Mouse (Mus musculus) hindbrain, embryonic 10.5 days (tissue): ENCODE data around the gene Cblb. TPM values are rescaled to one million over a fixed set of nuclear protein-coding genes. Genes with fewer than 3 reads are reported as not detected.

Experiments used
- DNase-seq: peaks from one replicate; pipeline ENCODE4 v3.0.0-alpha.2; 2017; ENCODE audit warnings: low spot score
- H3K27ac ChIP-seq: fragments of 300-500 bp; sonication (generic); 2 replicates; pipeline ENCODE4 v1.5.1; 2016; ENCODE audit warnings: mild to moderate bottlenecking, moderate library complexity
- H3K27me3 ChIP-seq: fragments of 300-500 bp; sonication (generic); 2 replicates; pipeline ENCODE4 v1.6.1; 2016; ENCODE audit warnings: mild to moderate bottlenecking; ENCODE audit not compliant: poor library complexity, insufficient read depth, severe bottlenecking
- H3K36me3 ChIP-seq: fragments of 300-500 bp; sonication (generic); 2 replicates; pipeline ENCODE4 v1.6.1; 2016; ENCODE audit warnings: mild to moderate bottlenecking, moderate library complexity
- H3K4me1 ChIP-seq: fragments of 300-500 bp; sonication (generic); replicated peaks from 2 replicates; pipeline ENCODE4 v1.6.1; 2016; ENCODE audit warnings: mild to moderate bottlenecking
- H3K4me3 ChIP-seq: fragments of 300-500 bp; sonication (generic); 2 replicates; pipeline ENCODE4 v1.5.1; 2016; ENCODE audit warnings: mild to moderate bottlenecking, moderate library complexity
- H3K9me3 ChIP-seq: fragments of 300-500 bp; sonication (generic); 2 replicates; pipeline ENCODE4 v1.6.1; 2016; ENCODE audit warnings: mild to moderate bottlenecking, moderate library complexity
- WGBS: fragments of 180-500 bp; shearing (Covaris S2); methylation state at CpG from one replicate; pipeline ENCODE4 v1.1.7; 2016; 5-methylcytosine and 5-hydroxymethylcytosine counted together
- polyA plus RNA-seq: library from polyadenylated mRNA; unstranded; fragments of >200 nt; fragmentation: Nextera tagmentation; extraction: Ambion mirVana; gene quantifications from 2 replicates; pipeline ENCODE4 v1.2.1, GENCODE M21; 2016

Cblb gene
- polyA plus RNA-seq, 1 experiment from 2014 or later: 42.6 TPM

DNA sequence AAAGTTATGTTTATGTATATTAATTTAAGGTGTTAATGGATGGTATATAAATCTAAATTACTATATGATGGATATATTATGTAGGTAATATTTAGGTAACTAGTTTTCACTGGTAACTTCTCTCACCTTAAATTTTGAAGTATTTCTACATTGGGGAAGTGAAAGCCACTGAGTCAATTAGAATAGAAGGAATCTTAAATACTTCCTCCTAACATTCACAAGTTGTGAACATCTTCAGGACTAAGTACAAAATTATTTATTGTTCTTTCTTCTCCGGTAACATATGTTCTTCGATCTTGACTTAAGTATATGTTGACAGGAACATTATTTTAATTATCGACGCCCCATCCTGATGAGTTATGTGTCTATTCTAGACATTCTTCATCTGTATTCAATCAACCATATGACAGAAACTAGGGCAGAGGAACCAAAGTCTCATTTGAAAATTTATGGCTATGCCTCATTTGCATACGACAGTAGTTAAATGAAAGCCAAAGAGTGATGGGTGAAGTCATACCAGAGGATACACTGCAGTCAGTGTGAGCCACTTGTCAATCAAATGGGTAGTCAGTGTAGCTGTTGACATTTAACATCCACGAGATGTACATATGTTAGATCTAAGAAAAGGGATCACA lies 118.2 kb downstream of the Cblb start:
- H3K4me1 ChIP-seq: no peaks in the 10 kb centered on the region
- WGBS: 91% methylated on average over 6 of the region's 6 CpGs
- peaks cover 56% of the 10 kb centered on the region for H3K36me3 ChIP-seq
- DNase-seq: no peak
- no peak overlapping the region for H3K27ac ChIP-seq
- no peaks in the 10 kb centered on the region for H3K27me3 ChIP-seq
- no peaks in the 10 kb centered on the region for H3K9me3 ChIP-seq
- H3K4me3 ChIP-seq: no peak overlapping the region

DNA sequence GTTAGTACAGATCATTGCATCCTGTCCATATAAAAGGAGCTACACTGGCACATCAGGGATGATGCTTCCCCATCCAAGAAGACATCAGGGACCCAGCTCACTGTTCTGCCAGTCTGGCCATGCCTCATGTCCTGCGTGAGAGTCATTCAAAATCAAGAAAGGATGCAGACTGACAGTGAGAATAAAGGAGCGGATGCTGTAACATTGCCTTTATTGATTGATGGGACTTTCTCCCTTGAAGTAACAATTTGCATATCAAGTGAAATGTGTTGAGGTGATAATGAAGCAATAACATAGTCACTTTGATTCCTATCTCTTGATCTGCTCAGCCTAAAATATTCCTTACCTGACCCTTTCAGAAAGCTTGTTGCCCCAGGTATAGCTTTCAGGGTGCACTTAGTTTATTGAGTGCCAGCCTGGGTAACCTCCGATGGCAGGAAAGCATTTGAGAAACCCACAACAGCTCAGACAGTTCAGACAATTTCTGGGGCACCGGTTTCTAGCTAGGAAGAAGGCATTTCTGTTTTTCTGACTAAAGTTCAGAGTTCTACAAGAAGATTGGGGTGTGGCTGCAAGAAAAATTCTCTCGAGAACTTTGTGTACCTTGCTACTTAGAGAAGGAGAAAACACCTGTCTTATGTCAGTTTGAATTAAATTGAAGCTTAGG lies 124.1 kb downstream of the Cblb start:
- Histone ChIP-seq H3K36me3 (peaks cover 74% of the 10 kb centered on the region), H3K27me3 (no peaks in the 10 kb centered on the region), H3K9me3 (no peaks in the 10 kb centered on the region), H3K4me1 (no peaks in the 10 kb centered on the region), H3K4me3 (no peak overlapping the region), H3K27ac (no peak overlapping the region)
- DNase-seq: no peak
- 90% methylated on average over 5 of the region's 5 CpGs for WGBS

DNA sequence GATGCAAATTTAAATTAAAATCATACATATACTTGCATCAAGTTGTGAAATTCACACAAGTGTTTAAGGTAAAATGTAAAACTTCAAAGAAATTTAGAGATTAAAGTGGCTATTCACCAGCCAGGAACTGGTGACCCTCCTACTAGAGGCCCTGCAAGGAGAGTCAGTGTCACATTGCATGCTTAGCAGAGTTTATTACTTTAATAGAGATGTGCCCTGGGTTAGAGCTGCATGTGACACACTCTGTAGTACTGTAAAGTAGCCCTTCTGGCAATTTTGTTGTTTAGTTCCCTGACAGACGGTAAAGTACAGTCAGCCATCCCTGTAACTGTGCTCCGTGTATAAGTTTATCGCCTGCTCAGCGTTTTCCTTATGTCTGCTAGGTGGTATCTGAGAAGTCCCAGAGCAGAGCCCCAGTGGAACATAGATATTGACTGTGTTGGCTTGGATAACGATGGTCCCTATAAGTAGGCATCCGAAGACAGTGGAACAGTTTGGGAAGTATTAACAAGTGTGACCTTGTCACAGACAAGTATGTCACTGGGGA lies 129.0 kb downstream of the Cblb start:
- Histone ChIP-seq H3K27me3 (no peaks in the 10 kb centered on the region), H3K4me1 (no peaks in the 10 kb centered on the region), H3K4me3 (no peak overlapping the region), H3K27ac (no peak overlapping the region), H3K36me3 (peaks cover 65% of the 10 kb centered on the region), H3K9me3 (no peaks in the 10 kb centered on the region)
- no peak for DNase-seq
- WGBS: 90% methylated on average over 6 of the region's 6 CpGs

DNA sequence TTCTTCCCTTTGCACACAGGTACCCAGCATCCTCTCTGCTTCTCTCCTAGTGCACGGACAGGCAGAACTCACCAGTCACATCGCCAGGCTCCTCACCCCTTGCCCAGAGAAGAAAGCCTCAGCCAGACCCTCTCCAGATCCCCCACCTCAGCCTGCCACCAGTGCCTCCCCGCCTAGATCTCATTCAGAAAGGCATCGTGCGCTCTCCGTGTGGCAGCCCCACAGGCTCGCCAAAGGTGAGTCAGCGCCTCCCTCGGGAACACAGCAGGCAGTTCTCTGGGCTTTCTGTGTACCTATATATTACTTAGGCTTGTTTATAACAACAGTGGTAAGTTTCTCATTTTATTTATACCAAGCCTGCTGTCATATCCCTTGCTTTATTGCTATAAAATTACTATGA lies 133.2 kb downstream of the Cblb start:
- Histone ChIP-seq H3K9me3 (no peaks in the 10 kb centered on the region), H3K4me3 (no peak overlapping the region), H3K27ac (no peak overlapping the region), H3K27me3 (no peaks in the 10 kb centered on the region), H3K4me1 (no peaks in the 10 kb centered on the region), H3K36me3 (peaks cover 60% of the 10 kb centered on the region)
- no peak for DNase-seq
- 91% methylated on average over 9 of the region's 9 CpGs for WGBS

DNA sequence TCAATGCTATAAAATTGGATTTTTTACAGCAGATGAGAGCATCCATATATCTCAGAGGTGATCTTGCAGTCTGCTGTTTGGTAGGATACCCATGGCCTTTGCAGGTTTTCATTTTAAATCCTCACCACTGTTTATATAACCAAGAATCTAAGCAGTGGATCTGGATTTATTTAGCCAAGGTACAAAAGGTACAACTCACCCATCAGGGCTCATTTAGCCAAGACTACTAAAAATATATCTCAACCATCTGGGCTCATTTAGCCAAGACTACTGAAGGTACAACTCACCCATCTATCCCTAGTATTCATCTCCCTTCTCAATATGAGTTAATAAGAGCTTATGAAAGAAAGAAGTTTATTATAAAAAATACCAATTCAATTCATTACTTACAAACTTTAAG lies 142.2 kb downstream of the Cblb start:
- no peaks in the 10 kb centered on the region for H3K9me3 ChIP-seq
- no peak overlapping the region for H3K4me3 ChIP-seq
- peaks cover 68% of the 10 kb centered on the region for H3K36me3 ChIP-seq

DNA sequence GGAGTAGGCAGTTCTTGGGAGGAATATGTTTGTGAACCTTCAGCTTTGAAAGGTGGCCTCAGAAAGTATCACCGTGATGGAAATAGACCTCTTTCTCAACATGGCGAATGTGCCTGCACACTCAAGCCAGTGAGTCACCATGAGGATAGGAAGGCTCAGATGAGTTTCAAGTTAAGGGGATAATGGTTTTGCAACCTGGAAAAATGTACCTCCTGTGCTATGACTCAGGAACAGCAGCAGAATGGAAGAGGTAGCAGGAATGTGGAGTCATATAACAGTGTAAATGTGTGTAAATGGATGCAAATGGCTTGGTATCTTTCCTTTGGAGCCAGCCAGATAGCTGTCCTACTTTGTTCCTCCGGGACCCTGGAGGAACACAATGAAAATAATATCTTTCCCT lies 148.8 kb downstream of the Cblb start:
- DNase-seq: no peak
- Histone ChIP-seq H3K27me3 (no peaks in the 10 kb centered on the region), H3K9me3 (no peaks in the 10 kb centered on the region), H3K27ac (no peak overlapping the region), H3K4me1 (no peaks in the 10 kb centered on the region), H3K36me3 (peaks cover 58% of the 10 kb centered on the region), H3K4me3 (no peak overlapping the region)
- 96% methylated on average over 3 of the region's 3 CpGs for WGBS

More for the DNA sequence above, 142.2 kb downstream of the Cblb start:
- no peak overlapping the region for H3K27ac ChIP-seq
- no peaks in the 10 kb centered on the region for H3K27me3 ChIP-seq
- DNase-seq: no peak
- H3K4me1 ChIP-seq: no peaks in the 10 kb centered on the region

DNA sequence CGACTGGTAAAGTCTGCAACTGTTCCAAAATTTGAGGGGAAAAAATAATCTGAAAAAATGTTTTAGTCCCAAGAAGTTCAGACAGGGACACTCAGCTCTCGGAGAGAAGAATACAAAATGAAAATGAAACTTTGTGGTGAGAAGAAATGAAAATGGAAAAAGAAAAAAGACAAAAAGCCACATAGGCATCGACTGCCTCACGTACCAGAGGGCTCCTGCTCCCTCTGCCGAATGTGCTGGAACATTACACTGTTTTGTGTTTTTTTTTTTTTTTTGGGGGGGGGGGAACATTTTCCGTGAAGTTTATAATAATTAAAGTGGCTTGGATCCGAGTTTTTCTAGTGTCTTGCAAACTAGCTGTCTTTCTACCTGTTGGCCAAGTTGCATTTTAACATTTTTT lies 151.0 kb downstream of the Cblb start:
- Histone ChIP-seq H3K36me3 (peaks cover 64% of the 10 kb centered on the region), H3K4me1 (no peaks in the 10 kb centered on the region), H3K27me3 (no peaks in the 10 kb centered on the region), H3K4me3 (no peak overlapping the region), H3K27ac (no peak overlapping the region), H3K9me3 (no peaks in the 10 kb centered on the region)
- WGBS: 92% methylated on average over 7 of the region's 7 CpGs
- DNase-seq: no peak

DNA sequence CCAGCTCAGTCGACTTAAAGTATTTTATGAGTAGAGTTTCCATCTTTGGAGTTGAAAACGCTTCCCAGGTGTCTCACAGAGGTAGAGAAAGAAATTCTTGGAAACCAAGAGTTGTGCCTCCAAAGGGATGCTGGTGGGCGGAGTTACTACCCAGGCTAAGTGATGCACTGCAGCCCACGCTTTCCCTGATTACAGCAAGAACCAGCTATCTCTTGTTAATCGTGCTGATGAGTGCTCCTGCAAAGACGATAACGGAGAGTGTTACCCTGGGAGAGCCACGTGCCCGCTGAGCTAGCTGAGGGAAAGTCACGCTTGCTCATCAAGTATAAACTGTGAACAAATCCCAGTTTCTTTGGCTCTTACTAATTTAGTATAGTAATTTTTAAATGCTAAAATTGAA lies 153.3 kb downstream of the Cblb start:
- H3K4me3 ChIP-seq: no peak overlapping the region
- H3K9me3 ChIP-seq: no peaks in the 10 kb centered on the region
- no peak for DNase-seq
- peaks cover 75% of the 10 kb centered on the region for H3K36me3 ChIP-seq
- 89% methylated on average over 10 of the region's 10 CpGs for WGBS
- H3K4me1 ChIP-seq: no peaks in the 10 kb centered on the region
- no peak overlapping the region for H3K27ac ChIP-seq
- H3K27me3 ChIP-seq: no peaks in the 10 kb centered on the region

DNA sequence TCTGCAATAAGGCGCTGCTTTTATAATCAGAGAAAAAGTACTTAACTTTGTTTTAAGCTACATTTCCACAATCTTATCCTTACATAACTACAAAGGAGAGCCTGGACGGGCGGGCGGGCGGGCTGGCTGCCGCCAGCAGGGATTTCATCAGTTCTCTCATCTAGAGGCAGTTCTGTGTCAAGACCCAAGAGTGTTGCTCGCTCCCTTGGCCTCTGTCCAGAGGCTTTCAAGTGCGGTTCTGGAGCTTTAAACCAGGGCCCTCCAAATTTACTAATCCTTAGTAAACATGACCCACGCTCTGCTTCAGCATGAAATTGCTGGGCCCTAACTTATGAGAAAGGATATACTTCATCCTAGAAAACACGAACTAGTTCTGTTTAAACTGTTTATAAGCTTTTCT lies 155.7 kb downstream of the Cblb start:
- Histone ChIP-seq H3K36me3 (peaks cover 86% of the 10 kb centered on the region), H3K27me3 (no peaks in the 10 kb centered on the region), H3K27ac (no peak overlapping the region), H3K4me1 (no peaks in the 10 kb centered on the region), H3K9me3 (no peaks in the 10 kb centered on the region), H3K4me3 (no peak overlapping the region)
- no peak for DNase-seq
- whole genome bisulfite sequencing: 90% methylated on average over 10 of the region's 10 CpGs

DNA sequence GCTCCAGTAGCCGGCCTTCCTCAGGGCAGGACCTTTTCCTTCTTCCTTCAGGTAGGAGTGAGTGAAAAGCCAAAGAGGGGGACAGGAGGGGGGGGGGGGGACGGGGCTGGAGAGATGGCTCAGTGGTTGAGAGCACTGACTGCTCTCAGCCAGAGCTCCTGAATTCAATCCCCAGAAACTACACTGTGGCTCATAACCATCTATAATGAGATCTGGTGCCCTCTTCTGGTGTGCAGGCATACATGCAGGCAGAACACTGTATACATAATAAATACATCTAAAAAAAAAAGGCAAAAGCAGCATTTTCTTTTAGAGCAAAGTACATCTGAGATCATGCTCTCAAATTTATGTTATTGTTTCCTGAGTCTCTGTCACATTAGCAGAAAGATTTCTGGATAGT lies 158.1 kb downstream of the Cblb start:
- Histone ChIP-seq H3K27ac (no peak overlapping the region), H3K9me3 (no peaks in the 10 kb centered on the region), H3K27me3 (no peaks in the 10 kb centered on the region), H3K4me1 (no peaks in the 10 kb centered on the region), H3K36me3 (peaks cover 93% of the 10 kb centered on the region), H3K4me3 (no peak overlapping the region)
- DNase-seq: no peak
- 74% methylated on average over 1 of the region's 2 CpGs for WGBS

DNA sequence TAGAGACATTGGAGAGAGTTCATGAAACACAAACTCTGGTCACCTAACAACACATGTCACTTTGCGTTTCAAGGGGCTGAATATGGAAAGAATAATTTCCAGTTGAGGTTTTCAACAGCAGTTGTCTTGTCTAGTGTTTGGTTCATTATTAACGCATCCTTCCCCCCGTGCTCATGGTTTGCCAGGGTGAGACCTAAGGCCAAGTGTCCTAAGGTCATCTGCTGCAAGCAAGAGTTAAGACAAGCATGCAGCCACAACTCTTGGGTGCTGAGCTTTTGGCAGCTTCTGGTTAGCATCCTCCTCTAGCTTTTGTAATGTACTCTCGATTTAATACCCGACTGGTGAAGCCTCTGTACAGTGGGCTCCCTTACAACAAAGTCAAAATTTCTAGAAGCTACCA lies 159.7 kb downstream of the Cblb start:
- no peak for DNase-seq
- Histone ChIP-seq H3K27ac (no peak overlapping the region), H3K27me3 (no peaks in the 10 kb centered on the region), H3K9me3 (no peaks in the 10 kb centered on the region), H3K36me3 (peaks cover 93% of the 10 kb centered on the region), H3K4me3 (no peak overlapping the region), H3K4me1 (no peaks in the 10 kb centered on the region)
- 94% methylated on average over 5 of the region's 5 CpGs for WGBS

DNA sequence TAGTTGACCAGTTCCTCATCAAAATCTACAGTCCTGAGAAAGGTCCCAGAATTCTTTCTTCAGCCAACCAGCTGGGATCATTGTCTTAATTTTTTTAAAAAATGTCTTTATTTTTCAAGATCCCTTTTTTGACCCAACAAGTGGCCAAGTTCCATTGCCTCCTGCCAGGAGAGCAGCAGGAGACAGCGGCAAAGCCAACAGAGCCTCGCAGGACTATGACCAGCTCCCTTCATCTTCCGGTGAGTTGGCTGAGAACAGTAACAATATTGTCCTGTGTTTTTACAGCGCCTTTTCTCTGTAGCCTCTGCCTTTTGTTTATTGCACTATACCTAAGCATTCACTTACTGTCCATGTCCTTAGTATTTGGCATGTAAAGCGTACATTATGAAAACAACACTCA lies 163.0 kb downstream of the Cblb start:
- Histone ChIP-seq H3K27ac (no peak overlapping the region), H3K4me1 (no peaks in the 10 kb centered on the region), H3K9me3 (no peaks in the 10 kb centered on the region), H3K27me3 (no peaks in the 10 kb centered on the region), H3K4me3 (no peak overlapping the region), H3K36me3 (peaks cover 88% of the 10 kb centered on the region)
- no peak for DNase-seq
- WGBS: 92% methylated on average over 5 of the region's 5 CpGs

DNA sequence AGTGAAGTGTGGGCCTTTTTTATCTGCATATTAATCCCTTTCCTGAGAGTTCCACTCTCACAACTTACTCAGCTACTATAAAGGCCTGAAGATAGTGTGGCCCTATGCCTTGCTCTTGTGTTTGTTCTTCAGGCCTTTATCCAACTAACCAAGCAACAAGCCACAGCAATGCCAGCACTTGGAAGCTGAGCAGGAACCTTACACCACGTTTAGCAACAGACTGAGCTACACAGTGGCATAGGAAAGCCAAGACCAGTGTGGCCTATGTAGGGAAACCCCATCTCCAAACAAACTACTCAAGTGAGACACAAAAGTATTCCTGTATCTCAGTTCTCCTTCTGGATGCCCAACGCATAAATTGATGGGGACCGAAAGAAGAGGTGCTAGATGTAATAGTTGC lies 163.8 kb downstream of the Cblb start:
- no peak for DNase-seq
- H3K27me3 ChIP-seq: no peaks in the 10 kb centered on the region
- H3K4me3 ChIP-seq: no peak overlapping the region
- 92% methylated on average over 3 of the region's 3 CpGs for WGBS
- H3K9me3 ChIP-seq: no peaks in the 10 kb centered on the region
- H3K27ac ChIP-seq: no peak overlapping the region
- H3K4me1 ChIP-seq: no peaks in the 10 kb centered on the region
- peaks cover 80% of the 10 kb centered on the region for H3K36me3 ChIP-seq
